Mouse (Mus musculus) gastrocnemius, postnatal 10 days (tissue): ENCODE data around the gene Zfp354c. TPM values are rescaled to one million over a fixed set of nuclear protein-coding genes. Genes with fewer than 3 reads are reported as not detected.

Source experiments
- DNase-seq: peaks from one replicate; pipeline ENCODE4 v3.0.0; 2021; ENCODE audit warnings: mixed read lengths
- long read RNA-seq, 2 experiments: library from polyadenylated mRNA; stranded (forward); transcript quantifications; one replicate each; pipeline ENCODE4 v2.0.0; 2021
- total RNA-seq, 2 experiments: library from RNA; stranded (reverse); gene quantifications; 2 replicates each; pipeline ENCODE4 v1.2.3; 2021

The Zfp354c gene
- total RNA-seq: 10 to 100 TPM; 11.2 to 13.5 TPM
- long read RNA-seq, experiment 1, full-length matches to known transcripts: 3 of 10 reads
- long read RNA-seq, experiment 1, partial matches to known transcripts: 0 of 10 reads
- long read RNA-seq, experiment 1, other reads (novel, unspliced or antisense): 7 of 10 reads
- long read RNA-seq, experiment 2, full-length matches to known transcripts: 1 of 8 reads
- long read RNA-seq, experiment 2, partial matches to known transcripts: 0 of 8 reads
- long read RNA-seq, experiment 2, other reads (novel, unspliced or antisense): 7 of 8 reads

DNA sequence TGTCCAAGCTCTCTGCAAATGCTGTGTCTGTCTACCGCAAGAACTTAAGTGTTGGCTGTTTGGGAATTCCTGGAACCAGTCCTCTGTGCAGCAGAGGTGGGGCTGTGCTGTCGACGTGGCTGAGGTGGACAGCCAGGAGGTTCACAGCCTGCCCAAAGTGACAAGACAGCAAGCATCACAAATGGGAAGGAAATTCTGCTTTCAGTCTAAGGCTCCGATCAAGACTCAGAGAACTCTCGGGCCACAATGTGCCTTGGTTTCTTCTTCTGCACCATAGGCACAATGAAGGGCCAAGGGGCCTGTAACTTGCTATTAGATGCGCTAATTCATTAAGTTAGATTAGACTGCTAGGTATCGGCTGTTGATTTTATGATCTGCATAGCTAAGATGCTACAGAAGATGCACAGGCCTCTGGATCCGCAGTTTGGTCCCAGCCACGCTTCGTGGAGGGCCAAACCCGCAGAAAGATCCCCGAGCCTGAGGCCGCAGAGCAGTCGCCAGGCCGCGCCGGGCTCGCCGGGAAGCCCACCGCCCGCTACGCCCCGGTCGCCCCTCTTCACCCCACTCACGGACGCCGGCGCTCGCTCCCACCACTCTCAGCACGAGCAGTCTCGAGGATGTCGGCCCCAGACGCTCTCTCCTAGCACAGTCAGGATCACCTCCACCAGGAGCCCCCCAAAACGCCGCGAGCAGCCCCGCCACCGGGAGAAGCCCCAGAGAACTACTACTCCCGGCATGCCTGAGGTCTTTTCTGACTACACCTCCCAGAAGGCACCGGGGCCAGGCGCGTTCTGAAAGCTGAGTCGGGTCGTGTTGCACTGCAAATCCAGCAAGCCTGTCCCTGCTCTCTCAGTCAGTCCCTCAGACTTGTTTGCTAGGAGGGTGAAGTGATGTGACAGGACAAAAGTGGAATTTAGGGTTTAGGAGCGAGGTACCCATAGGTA lies at the start of gene Zfp354c:
TSS of gene Zfp354c (minus strand) at position 715 of the 944 bp plus-strand sequence.
- DNase-seq: peak; percentile 82

GRCm38 (mm10) chr11:50850989-50851601 lies 23.6 kb upstream of the Zfp354c start:
- peak; percentile 18 for DNase-seq

DNA sequence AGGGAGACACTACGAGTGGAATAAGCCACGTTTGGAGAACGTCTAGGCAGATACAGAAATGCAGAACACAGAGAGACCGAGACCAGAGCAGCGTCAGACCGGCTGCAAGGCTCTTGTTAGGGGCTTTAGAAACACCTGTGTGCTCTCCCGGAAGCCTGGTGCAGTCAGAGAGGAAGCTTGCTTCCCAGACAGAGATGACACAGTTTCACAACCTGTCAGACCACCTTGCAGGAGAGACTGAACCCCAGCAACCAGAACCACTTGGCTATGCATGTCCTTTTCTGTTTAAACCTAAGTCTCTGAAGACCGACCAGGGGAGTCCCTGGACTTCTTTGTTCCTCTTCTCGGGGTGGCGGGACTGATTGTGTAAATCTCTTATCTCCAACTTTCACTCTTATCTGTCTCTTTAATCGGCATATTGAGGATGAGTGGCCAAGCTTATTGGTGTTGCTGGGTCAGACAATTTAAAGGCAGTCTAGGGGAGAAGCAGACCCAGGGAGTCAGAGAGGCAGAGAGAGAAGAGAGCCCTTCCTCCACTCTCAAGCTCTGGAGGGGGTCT lies 22.7 kb upstream of the Zfp354c start, which contains the start of gene Grm6:
TSS of gene Grm6 (plus strand) at position 509 of the 559 bp plus-strand sequence.
- no peak for DNase-seq

GRCm38 (mm10) chr11:50849310-50849709 lies 21.8 kb upstream of the Zfp354c start:
- DNase-seq: no peak

- DNase-seq: no peak
Observed at GRCm38 (mm10) chr11:50848520-50849137, 21.1 kb upstream of the Zfp354c start.

- no peak for DNase-seq
Observed at GRCm38 (mm10) chr11:50847047-50847446, 19.5 kb upstream of the Zfp354c start.

DNA sequence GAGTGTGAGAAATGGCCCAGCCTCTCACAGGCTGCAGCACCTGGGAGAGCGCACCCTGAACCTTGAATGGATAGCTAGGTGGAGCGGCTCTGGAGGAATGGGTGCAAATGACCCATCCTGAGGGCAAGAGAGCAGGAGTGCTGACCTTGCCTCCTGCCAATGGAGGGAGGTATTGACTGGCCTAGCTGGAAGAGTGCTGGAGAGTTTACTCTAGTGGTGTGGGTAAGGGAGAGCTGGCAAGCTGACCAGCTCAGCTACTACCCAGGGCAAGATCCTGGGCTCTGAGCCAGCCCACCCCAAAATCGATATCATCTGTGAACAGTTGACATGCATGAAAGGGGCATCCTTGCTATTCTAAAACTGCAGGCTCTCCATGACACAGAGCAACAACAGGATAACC lies 18.4 kb upstream of the Zfp354c start:
- no peak for DNase-seq

DNA sequence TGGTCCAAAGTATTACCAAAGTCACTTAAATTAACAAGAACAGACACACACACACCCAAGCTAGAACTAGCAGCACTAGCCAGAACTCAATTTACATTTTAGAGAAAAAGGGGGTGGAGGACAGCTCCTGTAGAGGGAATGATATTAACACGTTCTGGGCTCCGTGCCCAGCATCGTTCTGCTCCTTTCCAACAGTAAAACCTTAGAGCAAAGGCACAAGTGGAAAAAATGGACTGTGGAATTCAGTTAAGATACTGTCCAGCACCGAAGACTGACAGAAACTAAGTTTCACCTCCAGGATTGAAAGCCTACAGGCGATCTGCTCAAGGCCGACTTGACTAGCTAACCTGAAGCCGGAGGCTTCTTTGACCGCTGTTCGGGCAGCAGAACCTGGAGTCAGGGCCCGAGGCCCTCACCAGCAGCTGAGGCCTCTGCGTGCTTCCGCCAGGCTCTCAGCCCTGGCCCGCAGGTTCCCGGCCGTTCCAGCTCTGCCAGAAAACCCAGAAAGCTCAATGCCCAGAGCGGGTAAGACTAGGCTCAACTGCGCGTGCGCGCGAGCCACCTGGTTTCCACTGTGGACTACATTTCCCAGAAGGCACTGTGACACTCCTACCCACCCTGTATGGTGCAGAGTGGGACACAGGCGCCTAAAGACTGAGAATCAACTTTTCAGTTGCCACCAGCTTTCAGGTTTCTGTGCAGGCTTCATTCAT lies 13.7 kb upstream of the Zfp354c start, which contains the start of gene Zfp879:
TSS of gene Zfp879 (minus strand) at position 530 of the 713 bp plus-strand sequence.
- peak; percentile 84 for DNase-seq

- DNase-seq: no peak
Observed at GRCm38 (mm10) chr11:50835727-50836126, 8.2 kb upstream of the Zfp354c start.

- DNase-seq: no peak
Observed at GRCm38 (mm10) chr11:50826214-50826613, 1.3 kb downstream of the Zfp354c start.

DNA sequence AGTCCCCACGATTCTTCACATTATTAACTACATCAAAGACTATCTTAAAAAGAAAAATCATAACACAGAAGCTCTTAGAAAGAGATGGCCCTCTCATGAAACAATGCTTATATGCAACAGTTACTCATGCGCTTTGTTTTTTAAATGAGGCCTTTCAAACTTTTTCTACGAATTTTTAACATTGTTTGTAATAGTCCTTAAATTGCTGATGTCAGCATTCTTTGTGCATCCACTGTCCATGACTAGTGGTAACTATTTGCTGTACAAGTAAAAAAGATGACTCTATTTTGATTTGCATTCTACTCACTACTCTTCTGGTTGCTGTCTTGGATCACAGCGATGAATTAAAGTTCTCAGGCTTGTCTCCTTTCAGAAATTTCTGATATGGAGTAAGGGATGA lies 13.3 kb downstream of the Zfp354c start:
- DNase-seq: no peak

- DNase-seq: no peak
Observed at GRCm38 (mm10) chr11:50798836-50799235, 28.7 kb downstream of the Zfp354c start.

DNA sequence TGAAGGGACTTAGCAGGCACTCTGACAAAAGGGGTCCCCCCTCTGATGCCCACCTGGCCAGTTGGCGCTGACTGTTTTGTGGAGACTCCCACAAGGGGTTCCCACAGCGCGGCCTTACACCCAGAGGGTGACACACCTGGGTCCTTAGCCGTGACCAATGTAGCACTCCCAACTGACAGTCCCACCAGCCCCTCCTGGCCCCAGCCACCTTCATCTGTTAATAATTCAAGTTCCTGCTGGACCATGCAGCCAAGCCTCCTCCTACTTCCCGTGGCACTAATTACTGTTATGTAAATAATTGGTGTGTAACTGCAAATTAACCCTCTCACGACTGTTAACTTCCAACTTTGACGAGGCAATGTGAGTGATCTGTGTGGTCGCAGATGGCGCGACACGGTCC lies 29.9 kb downstream of the Zfp354c start:
- DNase-seq: no peak

DNA sequence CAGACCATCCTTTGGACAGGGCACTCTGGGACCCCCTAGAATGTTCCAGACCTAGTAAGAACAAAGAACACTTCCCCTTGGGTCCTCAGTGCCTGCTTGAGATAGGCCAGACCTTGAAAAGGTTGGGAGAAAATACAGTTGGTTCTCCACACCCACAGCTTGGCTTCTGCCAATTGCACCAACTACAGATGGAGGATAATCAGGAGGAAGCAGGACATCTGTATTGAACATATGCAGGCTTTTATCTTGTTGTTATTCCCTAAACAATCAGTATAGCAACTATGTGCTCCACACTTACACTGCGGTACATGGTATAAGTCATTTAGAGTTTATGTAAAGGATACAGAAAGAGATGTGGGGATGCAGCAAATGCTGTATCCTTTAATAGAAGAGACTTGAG lies 56.5 kb downstream of the Zfp354c start:
- DNase-seq: no peak

- DNase-seq: peak; percentile 93
Observed at GRCm38 (mm10) chr11:50768995-50769749, 58.4 kb downstream of the Zfp354c start.

- DNase-seq: peak; percentile 57
Observed at GRCm38 (mm10) chr11:50767039-50767438, 60.5 kb downstream of the Zfp354c start.

DNA sequence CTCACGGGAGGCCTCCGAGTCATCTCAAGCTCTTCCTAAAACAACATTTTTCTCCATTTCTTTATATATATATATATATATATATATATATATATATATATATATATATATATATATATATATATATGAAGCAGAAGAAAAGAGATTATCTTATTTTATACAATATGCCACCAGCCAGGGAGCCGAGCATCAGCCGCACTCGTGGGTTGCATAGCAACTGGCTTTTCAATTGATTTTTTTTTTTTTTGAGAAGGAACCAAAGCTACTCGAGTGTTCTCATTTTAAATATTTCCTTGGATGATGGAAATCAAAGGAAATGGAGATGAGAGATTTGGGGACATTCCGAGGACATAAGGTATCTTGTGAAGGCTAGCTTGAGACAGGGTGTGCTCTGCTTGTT lies 61.1 kb downstream of the Zfp354c start:
- DNase-seq: no peak
